In genomic region chr14:31133023-31133665, GRCm38 (mm10) we compare ENCODE assay signal across 8 mouse cellular contexts. TPM values are rescaled to one million over a fixed set of nuclear protein-coding genes. Genes with fewer than 3 reads are reported as not detected.
DNase-seq lines count a peak whose midpoint lies in the region; ATAC-seq and TF ChIP-seq lines count a peak whose summit lies in the region.

No protein-coding gene starts in this region.

- TF ChIP-seq POLR2A in kidney, adult 2 months (IDR thresholded peaks at IDR 0.05; ENCODE audit: low read depth, low read length), result no peak

- peak; percentile 25 for DNase-seq in kidney, postnatal 0 days (ENCODE audit: low spot score)
- no peak for DNase-seq in kidney, adult 2 months
- no peak for DNase-seq in forebrain, postnatal 0 days
- no peak for DNase-seq in liver, embryonic 13.5 days
- DNase-seq in spleen, postnatal 14 days (ENCODE audit: low spot score in 2 of 2), result no peak
- DNase-seq in frontal cortex, postnatal 10 days (ENCODE audit: low spot score in 2 of 2), result no peak
- no peak for DNase-seq in left cerebral cortex, adult 8-10 months (ENCODE audit: low spot score in 2 of 2)

- 22% methylated on average over 11 of the region's 11 CpGs for WGBS in kidney, postnatal 0 days
- WGBS in kidney, adult 2 months, result 69% methylated on average over 11 of the region's 11 CpGs
- WGBS in forebrain, postnatal 0 days, result 61% methylated on average over 11 of the region's 11 CpGs
- whole genome bisulfite sequencing in liver, embryonic 13.5 days (ENCODE audit: insufficient replicate concordance), result 65% methylated on average over 11 of the region's 11 CpGs
- 69% methylated on average over 11 of the region's 11 CpGs for WGBS in neural tube, embryonic 14.5 days

- no peak for ATAC-seq in kidney, postnatal 0 days (replicated peaks; ENCODE audit: low FRiP score, low read depth)
- ATAC-seq in forebrain, postnatal 0 days, result no peak
- no peak for ATAC-seq in liver, embryonic 13.5 days (ENCODE audit: low read depth)
- ATAC-seq in neural tube, embryonic 14.5 days (ENCODE audit: low read depth), result no peak

- peaks cover 26% of the 10 kb centered on the region for H3K4me1 ChIP-seq in kidney, postnatal 0 days (replicated peaks; ENCODE audit: insufficient read depth, low read length)
- no peaks in the 10 kb centered on the region for H3K4me1 ChIP-seq in kidney, adult 2 months (ENCODE audit: control insufficient read depth, insufficient read depth, low read length)
- peaks cover 19% of the 10 kb centered on the region for H3K4me1 ChIP-seq in forebrain, postnatal 0 days (ENCODE audit: insufficient read depth)
- peaks cover 48% of the 10 kb centered on the region for H3K4me1 ChIP-seq in liver, embryonic 13.5 days (replicated peaks)
- peaks cover 18% of the 10 kb centered on the region for H3K4me1 ChIP-seq in neural tube, embryonic 14.5 days (ENCODE audit: control insufficient read depth, insufficient read depth, low read length)

- no peak overlapping the region for H3K9ac ChIP-seq in kidney, postnatal 0 days (ENCODE audit: low read depth, low read length)
- H3K9ac ChIP-seq in forebrain, postnatal 0 days, result no peak overlapping the region
- peak overlapping the region; percentile 94; the same call in 1 of the 2 replicates for H3K9ac ChIP-seq in liver, embryonic 13.5 days
- no peak overlapping the region for H3K9ac ChIP-seq in neural tube, embryonic 14.5 days (replicated peaks; ENCODE audit: low read depth, low read length)

- H3K4me3 ChIP-seq in kidney, postnatal 0 days (replicated peaks; ENCODE audit: low read depth, low read length), result no peak overlapping the region
- H3K4me3 ChIP-seq in kidney, adult 2 months (ENCODE audit: insufficient read depth, low read depth, low read length), result no peak overlapping the region
- no peak overlapping the region for H3K4me3 ChIP-seq in forebrain, postnatal 0 days (ENCODE audit: low read depth, low read length)
- H3K4me3 ChIP-seq in liver, embryonic 13.5 days (replicated peaks), result peak overlapping the region; percentile 87
- H3K4me3 ChIP-seq in neural tube, embryonic 14.5 days (ENCODE audit: low read depth, low read length), result no peak overlapping the region

- no peak for TF ChIP-seq CTCF in kidney, postnatal 0 days (IDR thresholded peaks at IDR 0.05; ENCODE audit: low read depth)
- TF ChIP-seq CTCF in kidney, adult 2 months (conservative IDR thresholded peaks at IDR 0.05; ENCODE audit: insufficient read depth, insufficient read length, low read depth, low read length), result no peak
- TF ChIP-seq CTCF in forebrain, postnatal 0 days (IDR thresholded peaks at IDR 0.05; ENCODE audit: low read depth), result no peak

- H3K27me3 ChIP-seq in kidney, postnatal 0 days (ENCODE audit: insufficient read depth, low read length), result no peaks in the 10 kb centered on the region
- no peaks in the 10 kb centered on the region for H3K27me3 ChIP-seq in kidney, adult 2 months (replicated peaks; ENCODE audit: control insufficient read depth, insufficient read depth, low read length)
- no peaks in the 10 kb centered on the region for H3K27me3 ChIP-seq in forebrain, postnatal 0 days (ENCODE audit: insufficient read depth, low read length)
- no peaks in the 10 kb centered on the region for H3K27me3 ChIP-seq in liver, embryonic 13.5 days
- H3K27me3 ChIP-seq in neural tube, embryonic 14.5 days (ENCODE audit: control insufficient read depth, insufficient read depth, low read length), result no peaks in the 10 kb centered on the region

- peak overlapping the region; percentile 92 for H3K4me2 ChIP-seq in kidney, postnatal 0 days (ENCODE audit: low read length)
- H3K4me2 ChIP-seq in forebrain, postnatal 0 days (ENCODE audit: low read depth), result no peak overlapping the region
- peak overlapping the region; percentile 99 for H3K4me2 ChIP-seq in liver, embryonic 13.5 days
- H3K4me2 ChIP-seq in neural tube, embryonic 14.5 days (ENCODE audit: low read depth, low read length), result peak overlapping the region; percentile 16; the same call in 1 of the 2 replicates

- no peak overlapping the region for H3K27ac ChIP-seq in kidney, postnatal 0 days
- H3K27ac ChIP-seq in kidney, adult 2 months (ENCODE audit: insufficient read depth, low read depth, low read length), result no peak overlapping the region
- H3K27ac ChIP-seq in forebrain, postnatal 0 days (ENCODE audit: low read depth, low read length), result 0 out of 2 replicates have a peak overlapping the region, but pooled peaks have one; percentile 15
- H3K27ac ChIP-seq in liver, embryonic 13.5 days, result peak overlapping the region; percentile 82; the same call in 1 of the 2 replicates
- no peak overlapping the region for H3K27ac ChIP-seq in neural tube, embryonic 14.5 days (ENCODE audit: low read depth, low read length)

- no peaks in the 10 kb centered on the region for H3K9me3 ChIP-seq in kidney, postnatal 0 days (replicated peaks; ENCODE audit: low read length)
- H3K9me3 ChIP-seq in forebrain, postnatal 0 days (ENCODE audit: low read length), result no peaks in the 10 kb centered on the region
- no peaks in the 10 kb centered on the region for H3K9me3 ChIP-seq in liver, embryonic 13.5 days (replicated peaks)
- H3K9me3 ChIP-seq in neural tube, embryonic 14.5 days (ENCODE audit: control insufficient read depth, low read length), result no peaks in the 10 kb centered on the region

- H3K36me3 ChIP-seq in kidney, postnatal 0 days (ENCODE audit: insufficient read depth, low read length), result peaks cover 18% of the 10 kb centered on the region
- H3K36me3 ChIP-seq in kidney, adult 2 months (ENCODE audit: control insufficient read depth, insufficient read depth, low read length), result no peaks in the 10 kb centered on the region
- 0 out of 2 replicates have a peak, but pooled peaks cover 5% of the 10 kb centered on the region for H3K36me3 ChIP-seq in forebrain, postnatal 0 days (ENCODE audit: insufficient read depth)
- peaks cover 42% of the 10 kb centered on the region for H3K36me3 ChIP-seq in liver, embryonic 13.5 days
- H3K36me3 ChIP-seq in neural tube, embryonic 14.5 days (ENCODE audit: control insufficient read depth, insufficient read depth, low read length), result peaks cover 13% of the 10 kb centered on the region

RNA-seq across cellular contexts. Expression of gene Nt5dc2, which starts 2.3 kb away (rescaled TPM):
- 201 and 204 TPM in 2 replicates for polyA plus RNA-seq in kidney, postnatal 0 days (2015; fragmentation: Nextera tagmentation; extraction: Ambion mirVana)
- polyA plus RNA-seq in kidney, adult 2 months (2012; rRNA removed), result 56.2 and 62.4 TPM in 2 replicates
- total RNA-seq in forebrain, postnatal 0 days (2014; rRNA removed), result 65.8 and 80.3 TPM in 2 replicates
- 104 and 107 TPM in 2 replicates for polyA plus RNA-seq in forebrain, postnatal 0 days (2015; fragmentation: Nextera tagmentation; extraction: Ambion mirVana)
- polyA plus RNA-seq in liver, embryonic 13.5 days (2015; fragmentation: Nextera tagmentation; extraction: Ambion mirVana), result 174 and 196 TPM in 2 replicates
- 219 and 241 TPM in 2 replicates for polyA plus RNA-seq in neural tube, embryonic 14.5 days (2014; fragmentation: Nextera tagmentation; extraction: Ambion mirVana)
- total RNA-seq in left cerebral cortex, adult 8-10 months (2022), result 1 to 10 TPM; 3.0 to 4.1 (median 3.8) TPM

RNA-seq across cellular contexts. Expression of gene Smim4, which starts 4.4 kb away (rescaled TPM):
- polyA plus RNA-seq in kidney, postnatal 0 days (2015; fragmentation: Nextera tagmentation; extraction: Ambion mirVana), result 210 and 212 TPM in 2 replicates
- polyA plus RNA-seq in kidney, adult 2 months (2012; rRNA removed), result 128 and 158 TPM in 2 replicates
- total RNA-seq in forebrain, postnatal 0 days (2014; rRNA removed), result 9.9 and 16.6 TPM in 2 replicates
- polyA plus RNA-seq in forebrain, postnatal 0 days (2015; fragmentation: Nextera tagmentation; extraction: Ambion mirVana), result 49.1 and 82.7 TPM in 2 replicates
- 81.6 and 90.8 TPM in 2 replicates for polyA plus RNA-seq in liver, embryonic 13.5 days (2015; fragmentation: Nextera tagmentation; extraction: Ambion mirVana)
- polyA plus RNA-seq in neural tube, embryonic 14.5 days (2014; fragmentation: Nextera tagmentation; extraction: Ambion mirVana), result 69.3 and 74.1 TPM in 2 replicates
- total RNA-seq in left cerebral cortex, adult 8-10 months (2022), result 10 to 100 TPM; 26.5 to 30.6 (median 28.0) TPM

RNA-seq across cellular contexts. Expression of gene Stab1, which starts 35.3 kb away (rescaled TPM):
- 26.4 and 27.8 TPM in 2 replicates for polyA plus RNA-seq in kidney, postnatal 0 days (2015; fragmentation: Nextera tagmentation; extraction: Ambion mirVana)
- polyA plus RNA-seq in kidney, adult 2 months (2012; rRNA removed), result 41.5 and 46.8 TPM in 2 replicates
- total RNA-seq in forebrain, postnatal 0 days (2014; rRNA removed), result 21.9 and 23.3 TPM in 2 replicates
- 7.7 and 11.4 TPM in 2 replicates for polyA plus RNA-seq in forebrain, postnatal 0 days (2015; fragmentation: Nextera tagmentation; extraction: Ambion mirVana)
- polyA plus RNA-seq in liver, embryonic 13.5 days (2015; fragmentation: Nextera tagmentation; extraction: Ambion mirVana), result 18.5 and 19.2 TPM in 2 replicates
- polyA plus RNA-seq in neural tube, embryonic 14.5 days (2014; fragmentation: Nextera tagmentation; extraction: Ambion mirVana), result 7.0 and 28.7 TPM in 2 replicates
- total RNA-seq in left cerebral cortex, adult 8-10 months (2022), result 10 to 100 TPM; 18.7 to 28.1 (median 22.2) TPM

Comparison
In these comparisons a context has a peak if more than half of its experiments do, and no peak if none do; other contexts are left out.
1. H3K27ac ChIP-seq: peak in forebrain, postnatal 0 days (single experiment) and liver, embryonic 13.5 days (single experiment); none in kidney, postnatal 0 days (single experiment), kidney, adult 2 months (single experiment) and neural tube, embryonic 14.5 days (single experiment).